Mouse (Mus musculus): ENCODE results near the gene Tmem43.

Tmem43 gene

DNA sequence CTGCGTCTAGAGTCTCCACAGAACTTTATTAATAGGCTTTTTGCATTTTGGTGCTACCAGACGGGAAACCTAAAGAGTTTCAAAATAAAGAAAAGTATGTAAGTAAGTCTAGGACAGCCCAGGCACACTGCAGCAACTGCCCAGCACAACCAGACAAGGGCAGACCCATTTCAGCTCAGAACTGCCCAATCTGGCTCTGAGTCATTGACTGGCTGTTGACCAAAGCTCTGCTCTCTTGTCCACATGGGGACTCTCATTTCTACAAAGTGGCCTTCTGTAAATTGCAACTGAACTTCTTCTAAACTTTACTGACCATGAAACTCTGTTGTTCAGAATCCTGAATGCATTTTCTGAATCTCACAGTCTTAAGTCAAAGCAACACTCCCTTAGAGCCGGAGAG is 61.7 kb downstream of the Tmem43 start:
- no peak for DNase-seq

DNA sequence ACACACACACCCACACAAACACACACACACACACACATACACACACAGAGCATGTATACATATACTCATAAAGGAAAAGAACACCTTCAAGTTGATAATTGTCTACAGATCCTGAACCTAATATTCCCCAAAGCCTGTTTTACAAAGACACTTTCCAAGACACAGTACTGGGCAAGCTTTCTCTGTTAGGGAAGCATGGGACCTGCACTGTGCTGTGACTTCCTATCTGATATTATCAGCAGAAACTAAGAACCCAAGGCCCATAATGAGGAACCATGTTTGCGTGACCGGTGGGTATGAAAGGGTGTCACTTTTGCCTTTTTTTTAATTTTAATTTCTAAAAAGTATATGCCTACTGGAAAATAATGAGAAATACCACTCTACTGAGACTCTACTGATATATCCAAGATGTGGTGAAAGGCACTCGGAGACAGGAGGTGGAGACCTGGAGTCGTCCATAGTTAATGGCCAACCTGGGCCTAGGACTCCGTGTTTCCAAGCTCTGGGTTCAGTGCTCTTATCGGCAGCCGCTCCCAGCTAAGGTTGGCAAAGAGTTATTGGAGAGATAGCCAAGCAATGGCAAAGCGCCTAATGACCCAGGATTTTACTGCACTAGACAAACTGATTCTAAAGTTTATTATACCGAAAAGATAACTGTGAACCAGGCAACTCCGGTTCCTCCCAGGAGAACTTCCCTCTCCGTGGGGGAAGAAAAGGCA is 62.7 kb downstream of the Tmem43 start:
- no peak for DNase-seq
